Mouse (Mus musculus) monocyte, adult 5-6 weeks (primary cell): Measurements from ENCODE around the gene Slc1a2. TPM values are rescaled to one million over a fixed set of nuclear protein-coding genes. Genes with fewer than 3 reads are reported as not detected.

ENCODE experiments used
- ATAC-seq: fragments of 153-309, 156-312 bp; replicated peaks from 2 replicates; pipeline ENCODE4 v1.8.0; 2017; ENCODE audit warnings: mild to moderate bottlenecking; ENCODE audit not compliant: low TSS enrichment, insufficient number of reproducible peaks, severe bottlenecking, poor library complexity, low FRiP score
- total RNA-seq: library from RNA; stranded (forward); fragments of 200-1000, 200-491, 200-594 nt; gene quantifications from 3 replicates; pipeline ENCODE4 v1.2.3, GENCODE M21; 2017

Slc1a2 gene
- total RNA-seq, 1 experiment from 2014 or later, result not detected

DNA sequence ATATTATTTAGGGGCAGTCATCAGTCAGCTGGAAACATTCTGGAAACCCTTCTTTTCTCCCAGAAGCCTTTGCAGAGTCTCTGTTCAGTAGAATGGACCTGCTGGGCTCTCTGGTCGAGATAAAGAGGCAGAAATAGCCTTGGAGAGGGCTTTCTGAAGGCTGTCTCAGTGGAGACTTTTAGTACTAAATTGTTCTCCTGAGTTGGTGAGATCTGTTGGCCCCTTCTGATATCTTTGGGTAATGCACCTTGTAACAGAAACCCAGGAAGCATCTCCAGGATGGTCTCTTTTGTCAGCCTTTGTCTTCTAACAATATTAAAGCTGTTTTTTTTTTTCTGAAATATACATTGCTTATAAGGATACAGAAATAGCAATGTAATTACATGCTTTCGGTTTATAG lies 2.6 kb downstream of the Slc1a2 start:
- no peak for ATAC-seq

DNA sequence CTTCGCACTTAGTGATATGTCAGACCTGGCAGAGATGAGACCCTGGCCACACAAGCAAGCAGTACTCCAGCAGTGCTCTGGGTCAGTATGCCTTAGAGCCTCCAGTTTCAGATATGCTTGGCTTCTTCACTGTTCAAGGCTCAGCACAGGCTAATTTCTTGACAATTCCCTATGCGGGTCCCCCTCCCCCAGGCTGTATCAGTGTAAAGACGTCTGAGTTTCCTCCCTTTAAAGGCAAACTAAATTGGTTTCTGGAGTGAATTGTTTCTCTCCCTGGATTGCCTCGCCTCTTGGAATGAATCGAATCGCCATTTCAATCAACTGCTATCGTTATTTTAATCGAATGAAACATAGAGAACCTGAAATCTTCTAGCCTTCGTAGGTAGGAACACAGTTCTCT lies 4.5 kb downstream of the Slc1a2 start:
- no peak for ATAC-seq

DNA sequence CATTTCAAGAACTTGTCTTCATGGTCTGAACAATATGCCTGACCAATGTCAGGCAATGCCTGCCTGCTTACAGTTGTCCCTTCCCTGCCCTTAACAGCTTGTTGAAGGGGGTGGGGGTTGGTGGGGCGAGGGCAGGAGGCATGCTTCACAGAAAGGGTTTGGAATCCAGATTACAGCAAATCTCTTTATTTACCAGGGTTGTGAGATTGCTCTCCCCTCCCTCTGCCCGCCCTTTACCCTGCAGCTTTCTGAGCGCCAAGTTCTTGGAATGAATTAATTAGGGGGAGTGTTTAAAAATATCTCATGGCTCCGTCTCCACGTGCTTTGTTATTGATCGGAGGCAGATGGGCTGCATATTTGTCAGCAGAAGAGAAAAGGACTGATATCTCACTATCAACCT lies 4.9 kb downstream of the Slc1a2 start:
- no peak for ATAC-seq

DNA sequence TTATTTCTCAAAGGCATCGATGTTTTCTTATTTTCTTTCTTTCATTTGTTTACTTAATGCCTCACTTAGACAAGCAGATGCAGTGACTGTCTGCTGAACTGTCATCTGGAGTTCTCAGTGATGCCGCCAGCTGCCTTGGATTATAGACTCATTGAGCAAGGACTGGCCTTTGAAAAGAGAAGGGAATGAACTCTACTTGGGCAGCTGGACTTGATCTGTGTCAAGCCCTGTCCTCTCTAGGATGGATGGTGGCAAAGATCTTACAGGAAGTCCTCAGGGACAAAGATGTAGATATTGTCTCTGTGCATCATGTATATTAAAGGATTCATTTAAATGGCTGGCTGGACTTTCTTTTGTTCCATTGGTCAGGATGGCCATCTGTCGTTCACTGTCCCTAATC lies 5.4 kb downstream of the Slc1a2 start:
- no peak for ATAC-seq

DNA sequence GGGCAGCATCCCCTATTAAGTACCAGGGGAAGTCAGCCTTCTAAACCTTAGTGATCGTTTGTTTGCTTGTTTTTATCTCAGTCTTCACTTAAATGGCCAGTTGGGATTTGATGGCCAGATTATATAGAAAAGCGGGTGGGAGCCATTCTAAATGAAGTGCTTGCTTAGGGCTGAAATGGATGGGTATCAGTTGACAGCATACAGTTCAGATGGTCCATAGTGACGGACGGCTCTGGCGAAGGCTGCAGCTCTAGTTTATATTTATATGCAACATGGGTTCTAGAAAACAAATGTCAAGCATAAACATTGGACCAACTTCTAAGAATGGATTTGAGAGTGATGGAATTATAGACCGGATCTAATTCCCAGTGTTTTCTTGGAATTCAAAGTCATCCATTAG lies 9.5 kb downstream of the Slc1a2 start:
- ATAC-seq, result no peak

DNA sequence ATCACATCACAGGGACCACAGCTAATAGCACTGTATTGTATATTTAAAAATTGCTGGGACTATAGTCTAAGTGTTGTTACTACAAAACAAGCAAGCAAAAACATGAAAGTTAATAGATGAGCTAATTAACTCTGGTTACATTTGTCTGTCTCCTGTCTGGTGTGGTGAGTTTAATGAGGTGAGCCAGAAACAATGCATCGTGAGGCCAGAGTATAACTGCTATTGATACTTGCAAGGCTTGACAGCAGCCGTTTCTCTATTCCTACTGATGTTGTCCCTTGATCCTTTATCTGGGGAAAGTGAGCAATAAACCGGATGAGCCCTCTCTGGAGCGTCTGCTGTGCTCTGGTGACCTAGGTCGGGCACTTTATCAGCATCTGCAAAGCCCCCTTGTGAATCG lies 11.1 kb downstream of the Slc1a2 start:
- no peak for ATAC-seq

DNA sequence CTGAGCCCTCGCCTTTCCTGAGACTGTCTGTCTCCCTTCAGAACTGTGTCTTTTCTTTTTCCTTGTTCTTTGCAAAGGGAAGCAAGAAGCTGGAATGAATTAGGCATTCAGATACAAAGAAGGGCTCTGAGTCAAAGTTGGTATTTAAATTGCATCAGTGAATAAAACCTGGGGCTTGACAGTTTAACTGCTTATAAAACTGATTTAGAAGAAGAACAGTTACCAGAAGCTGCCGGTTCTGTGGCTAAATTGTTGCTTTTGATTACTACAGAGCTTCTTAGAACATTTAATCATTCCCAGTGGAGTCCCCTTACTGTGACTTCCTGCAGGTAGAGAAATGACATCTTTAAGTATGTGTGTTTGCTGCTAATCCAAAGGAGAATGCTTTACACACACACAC lies 16.1 kb downstream of the Slc1a2 start:
- ATAC-seq, result no peak

DNA sequence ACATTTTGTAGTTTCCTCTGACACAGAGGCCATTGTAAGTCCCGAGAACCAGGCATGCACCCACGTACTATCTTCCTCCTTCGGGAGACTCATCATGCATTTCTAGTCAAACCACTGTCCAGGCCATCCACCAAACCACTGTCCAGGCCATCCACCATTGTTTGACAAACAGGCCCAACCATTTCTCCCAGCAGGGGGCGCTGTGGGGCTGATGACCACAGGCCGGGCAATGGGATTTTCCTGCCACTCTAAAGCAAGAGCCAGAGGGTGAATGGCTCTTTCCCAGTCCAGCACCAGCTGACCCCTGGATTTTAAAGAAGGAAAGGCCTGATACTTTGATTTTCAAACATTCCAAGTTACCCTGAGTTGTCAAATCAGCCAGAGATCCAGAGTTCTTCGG lies 16.8 kb downstream of the Slc1a2 start:
- no peak for ATAC-seq

DNA sequence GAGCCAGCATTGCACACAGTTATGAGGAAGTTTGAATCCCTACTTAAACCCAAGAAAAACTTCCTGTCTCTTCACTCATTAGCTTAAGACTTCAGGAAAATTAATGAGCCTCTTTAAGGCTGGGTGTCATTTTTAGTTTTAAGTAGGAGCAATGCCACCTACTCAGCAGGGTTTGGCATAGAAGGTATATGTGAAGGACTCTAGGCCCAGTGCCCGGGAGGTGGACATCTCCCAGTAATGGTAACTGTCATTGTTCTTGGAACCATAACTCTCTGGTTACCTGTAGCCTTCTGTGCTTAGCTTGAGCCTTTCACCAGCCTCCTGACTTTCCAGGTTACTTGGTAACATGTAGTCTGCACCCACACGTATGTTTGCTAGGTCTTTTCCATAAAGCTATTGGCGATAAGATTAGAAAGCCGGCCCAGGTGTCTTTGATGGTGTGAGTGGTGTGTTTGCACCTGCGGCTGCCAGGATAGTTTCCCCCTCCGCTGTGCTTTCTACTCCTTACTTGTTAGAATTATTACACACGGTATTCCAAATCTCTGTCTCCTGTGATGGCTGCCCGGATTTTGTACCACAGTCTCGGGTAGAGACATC lies 18.4 kb downstream of the Slc1a2 start:
- ATAC-seq, result no peak

DNA sequence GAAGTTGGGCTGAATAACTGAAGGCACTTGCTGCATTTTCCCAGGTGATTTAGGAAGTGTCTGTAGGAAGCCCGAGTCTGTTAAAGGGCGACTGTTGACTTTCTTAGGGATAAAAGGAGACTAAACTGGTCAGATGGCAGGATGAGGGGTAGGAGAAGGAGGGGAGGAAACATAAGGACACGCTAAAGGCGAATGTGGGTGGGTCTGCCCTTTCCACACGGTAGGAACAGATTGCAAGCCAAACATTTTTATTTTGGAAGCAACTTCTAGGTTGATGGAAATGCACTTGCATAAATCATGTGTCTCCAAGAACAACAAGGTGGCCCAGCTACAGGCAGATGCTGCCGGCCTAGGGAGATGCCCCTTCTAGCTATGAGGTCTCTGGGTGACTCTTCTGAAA lies 18.9 kb downstream of the Slc1a2 start:
- ATAC-seq, result no peak

DNA sequence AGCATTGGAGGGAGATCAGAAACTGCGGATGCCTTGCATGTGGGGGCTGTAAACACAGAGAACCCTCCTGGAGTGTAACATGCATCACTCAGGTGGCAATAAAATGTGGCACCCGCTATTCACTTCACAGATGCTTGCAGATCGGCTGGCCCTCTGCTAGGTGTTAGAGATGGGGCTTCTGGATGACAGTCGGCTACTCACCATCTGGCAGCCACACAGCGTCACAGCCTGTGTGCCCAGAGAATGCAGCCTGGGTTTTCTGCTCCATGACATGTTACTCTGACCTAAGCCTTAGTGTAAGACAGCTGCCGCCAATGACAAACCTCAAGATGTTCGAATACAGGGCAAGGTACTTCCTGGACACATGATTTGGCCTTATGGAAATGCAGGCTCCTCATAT lies 22.9 kb downstream of the Slc1a2 start:
- no peak for ATAC-seq

DNA sequence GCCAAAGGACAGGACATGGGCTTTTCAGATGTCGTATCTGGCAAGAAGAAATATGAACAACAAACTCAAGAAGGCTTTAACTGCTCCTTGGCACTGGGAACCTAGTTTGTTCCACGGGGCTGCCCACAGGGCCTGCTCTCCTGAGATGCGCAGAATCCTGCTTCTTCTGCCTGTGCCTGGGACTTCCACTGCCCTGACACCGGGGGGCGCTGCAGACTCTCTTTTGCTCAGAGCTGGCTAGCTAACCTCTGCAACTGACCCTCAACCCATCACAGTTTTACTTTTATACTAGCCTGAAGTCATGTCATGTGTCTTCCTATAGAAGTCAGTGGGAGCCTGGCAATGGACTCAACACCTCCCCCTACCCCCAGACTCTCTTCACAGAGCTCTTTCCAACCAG lies 23.7 kb downstream of the Slc1a2 start:
- ATAC-seq, result 0 out of 2 replicates have a peak, but pooled peaks have one; percentile 62

DNA sequence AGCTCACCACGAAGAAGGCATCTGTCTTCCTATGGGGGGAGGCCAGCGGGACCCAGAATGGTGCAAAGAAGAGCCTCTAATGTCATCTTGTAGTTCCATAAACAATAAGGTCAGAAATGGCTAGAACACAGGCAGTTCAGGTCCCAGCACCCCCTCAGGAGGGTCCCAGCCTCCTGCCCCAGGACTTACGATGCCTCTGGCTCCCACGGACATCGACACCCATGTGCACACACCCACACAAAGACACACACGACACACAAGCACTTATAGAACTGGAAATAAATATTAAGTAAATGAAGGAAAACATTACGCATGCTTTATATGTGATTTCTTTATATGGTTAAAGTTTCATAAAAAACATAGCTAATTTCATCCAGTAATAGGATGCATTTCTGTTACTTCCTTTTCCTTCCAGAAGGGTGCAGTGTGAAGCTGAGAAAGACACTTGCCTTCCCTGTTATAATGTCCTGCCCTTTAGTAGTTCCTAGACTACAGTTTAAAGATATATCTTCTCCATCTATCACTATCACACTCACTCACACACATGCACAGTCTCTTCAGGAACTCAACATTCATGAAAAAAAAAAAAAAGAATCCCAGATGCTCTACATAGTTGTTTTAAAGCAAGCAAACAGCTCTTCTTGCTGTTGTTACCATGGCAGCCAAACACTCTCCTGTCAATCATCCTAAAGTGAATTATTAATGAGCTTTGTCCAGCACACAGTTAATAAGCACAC lies 27.1 kb downstream of the Slc1a2 start:
- no peak for ATAC-seq

DNA sequence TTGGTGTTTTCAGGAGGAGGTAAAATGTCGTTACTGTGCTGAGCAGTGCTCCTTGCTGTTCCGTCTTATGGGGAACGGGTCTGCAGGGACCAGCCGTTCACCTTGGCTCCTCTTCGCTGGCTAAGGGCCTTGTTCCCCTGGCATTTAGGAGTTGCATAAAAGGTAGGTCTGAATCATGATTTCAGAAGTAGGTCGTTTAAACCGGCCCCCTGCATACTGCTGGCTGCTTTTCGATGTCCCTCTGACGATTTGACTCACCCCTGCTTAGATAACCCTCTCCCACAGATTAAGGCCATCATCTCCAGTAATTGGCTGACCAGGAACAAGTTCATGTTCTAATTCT lies 27.6 kb downstream of the Slc1a2 start:
- ATAC-seq, result no peak

DNA sequence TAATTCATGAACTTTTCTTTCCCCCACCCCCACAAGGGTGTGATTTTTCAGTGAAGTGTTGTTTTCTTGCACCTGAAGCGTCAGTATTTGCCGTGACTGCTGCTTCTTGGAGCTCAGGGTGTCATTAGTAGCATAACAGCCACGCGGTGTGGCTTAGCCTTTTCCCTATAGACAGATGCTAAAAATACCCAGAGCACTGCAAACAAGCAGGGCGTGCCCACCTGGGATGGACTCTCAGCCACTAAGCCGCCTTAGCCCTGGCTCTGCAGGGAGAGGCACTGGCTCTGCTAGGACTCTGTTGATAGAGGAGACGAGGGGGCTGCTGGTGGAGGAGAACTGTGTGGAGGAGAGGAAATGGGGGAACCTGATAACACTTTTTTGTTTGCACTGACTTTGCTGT lies 35.1 kb downstream of the Slc1a2 start:
- no peak for ATAC-seq

DNA sequence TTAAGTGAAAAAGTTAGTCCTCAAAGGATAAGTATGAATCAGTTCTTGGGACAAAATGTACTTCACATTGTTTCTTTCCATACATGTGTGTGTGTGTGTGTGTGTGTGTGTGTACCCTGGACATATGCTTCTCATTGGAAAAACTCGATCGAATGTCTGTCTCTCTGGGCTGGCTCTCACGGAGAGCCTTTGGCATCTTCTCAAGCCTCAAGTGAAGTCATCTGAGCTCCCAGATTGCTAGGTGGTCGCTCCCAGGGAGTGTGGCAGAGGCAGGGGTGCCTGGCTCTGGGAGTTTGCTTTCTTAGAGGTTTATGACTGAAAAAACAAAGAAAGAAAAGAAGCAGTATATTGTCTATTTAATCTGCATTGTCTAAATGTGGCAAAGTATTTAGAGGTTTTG lies 36.3 kb downstream of the Slc1a2 start:
- no peak for ATAC-seq

DNA sequence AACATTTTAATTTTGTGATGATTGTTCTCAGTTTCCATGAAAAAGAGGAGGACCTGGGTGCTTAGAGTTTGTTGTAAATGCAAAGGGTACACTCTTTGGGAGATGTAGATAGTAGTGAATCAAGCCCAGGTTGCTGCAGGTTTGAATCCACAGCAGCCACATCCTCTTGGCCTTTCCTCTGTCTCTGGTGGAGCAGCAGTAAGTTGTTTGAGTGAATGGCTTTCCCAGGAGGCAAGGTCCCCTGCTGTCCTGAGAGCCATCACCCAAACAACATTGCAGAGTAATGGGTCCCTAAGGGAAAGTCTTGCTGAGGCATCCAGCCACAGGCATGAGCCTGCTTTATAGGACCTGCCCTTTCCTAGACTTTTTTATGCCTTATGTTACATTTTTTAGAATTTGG lies 37.1 kb downstream of the Slc1a2 start:
- ATAC-seq, result no peak

DNA sequence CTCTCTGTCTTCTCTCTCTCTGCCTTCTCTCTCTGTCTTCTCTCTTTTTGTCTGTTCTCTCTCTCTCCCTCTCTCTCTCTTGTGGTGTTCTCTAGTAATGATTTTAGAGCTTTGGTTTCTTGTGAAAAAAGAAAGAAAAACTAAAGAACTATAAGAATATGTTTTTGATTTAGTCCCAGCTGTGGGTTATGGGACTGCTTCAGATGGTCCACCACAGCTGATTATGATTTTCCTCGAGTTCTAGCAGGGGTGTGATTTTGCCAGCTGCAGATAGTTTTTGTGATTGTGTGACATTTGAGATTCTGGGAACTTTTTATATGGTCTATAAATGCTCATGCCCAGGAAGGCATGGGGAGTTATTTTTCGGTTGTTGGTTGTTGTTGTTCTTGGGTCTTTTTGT lies 39.3 kb downstream of the Slc1a2 start:
- no peak for ATAC-seq

DNA sequence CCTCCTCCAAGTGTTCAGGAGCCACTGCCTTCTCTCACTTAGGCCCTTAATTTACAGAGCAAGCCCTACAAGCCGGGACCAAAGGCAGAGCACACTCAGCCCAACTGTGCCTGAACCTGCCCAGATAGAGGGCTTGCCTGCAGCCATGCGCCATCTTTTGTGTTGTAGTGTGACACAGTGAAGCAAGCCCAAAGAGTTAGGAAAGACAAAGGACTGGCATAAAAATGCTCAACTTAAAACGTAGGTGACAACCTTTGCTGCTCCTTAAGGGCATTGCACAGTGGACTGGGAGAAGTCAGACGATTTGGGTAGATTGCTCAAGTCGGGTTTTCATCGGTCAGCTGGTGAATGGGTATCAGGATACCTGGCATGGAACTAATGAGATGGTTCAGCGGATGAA lies 41.5 kb downstream of the Slc1a2 start:
- ATAC-seq, result no peak

DNA sequence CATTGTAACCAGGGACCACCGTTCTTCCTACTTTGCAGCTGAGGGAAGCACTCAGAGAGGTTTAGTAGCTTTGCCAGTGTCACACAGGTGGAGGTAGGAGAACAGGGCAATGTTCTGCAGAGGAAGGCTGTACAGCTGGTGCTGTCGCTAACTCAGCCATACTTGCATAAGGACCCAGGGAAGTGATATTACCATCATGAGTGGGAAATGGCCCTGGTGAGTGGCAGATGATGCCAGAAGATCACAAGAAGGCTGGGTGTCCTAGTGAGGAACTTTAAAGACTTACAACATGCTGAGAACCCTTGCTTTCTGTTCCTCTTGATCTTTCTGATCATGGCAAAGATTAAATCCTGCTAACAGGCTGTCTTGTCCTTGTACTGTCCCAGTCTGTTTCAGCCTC lies 42.2 kb downstream of the Slc1a2 start:
- no peak for ATAC-seq

DNA sequence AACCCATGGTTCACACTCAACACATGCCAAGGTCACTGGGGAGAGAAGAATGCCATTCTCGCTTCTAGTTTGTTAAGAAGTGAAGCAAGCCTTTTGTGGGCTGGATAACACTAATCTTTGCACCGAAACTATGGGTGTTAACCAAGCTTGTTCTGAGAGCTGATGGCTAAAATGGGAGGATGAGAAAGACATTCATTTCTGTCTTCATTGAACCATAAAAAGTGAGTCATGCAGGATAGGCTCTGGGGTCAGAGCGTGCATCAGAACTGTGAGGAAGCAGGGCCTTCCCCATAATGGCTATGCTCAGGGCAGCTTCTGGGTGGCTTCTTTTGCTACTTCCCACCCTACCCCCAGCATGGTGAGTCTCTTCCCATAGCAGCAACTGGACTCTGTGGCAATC lies 42.9 kb downstream of the Slc1a2 start:
- no peak for ATAC-seq
